Mouse (Mus musculus) intestine, embryonic 15.5 days (tissue): Measurements from ENCODE around the gene Bfsp2. TPM values are rescaled to one million over a fixed set of nuclear protein-coding genes. Genes with fewer than 3 reads are reported as not detected.
A peak's percentile ranks its signal among the peaks of the same experiment; 100 is the strongest.

ENCODE experiments used
- ATAC-seq: fragments of 200-750 bp; cut with Nextera tagmentation; 2 replicates; pipeline ENCODE4 v1.8.0; 2017; ENCODE audit warnings: moderate TSS enrichment, moderate library complexity
- H3K27ac ChIP-seq: fragments of 300-500 bp; sonication (generic); 2 replicates; pipeline ENCODE4 v1.5.1; 2015; ENCODE audit warnings: mild to moderate bottlenecking, inconsistent platforms
- H3K27me3 ChIP-seq: fragments of 300-500 bp; sonication (generic); replicated peaks from 2 replicates; pipeline ENCODE4 v1.6.1; 2015; ENCODE audit warnings: inconsistent platforms
- H3K36me3 ChIP-seq: fragments of 300-500 bp; sonication (generic); 2 replicates; pipeline ENCODE4 v1.6.1; 2015; ENCODE audit warnings: inconsistent platforms
- H3K4me1 ChIP-seq: fragments of 300-500 bp; sonication (generic); replicated peaks from 2 replicates; pipeline ENCODE4 v1.6.1; 2015; ENCODE audit warnings: inconsistent platforms
- H3K4me2 ChIP-seq: fragments of 300-500 bp; sonication (generic); replicated peaks from 2 replicates; pipeline ENCODE4 v1.6.1; 2015; ENCODE audit warnings: mild to moderate bottlenecking, inconsistent platforms
- H3K4me3 ChIP-seq: fragments of 300-500 bp; sonication (generic); replicated peaks from 2 replicates; pipeline ENCODE4 v1.5.1; 2015; ENCODE audit warnings: inconsistent platforms
- H3K9ac ChIP-seq: fragments of 300-500 bp; sonication (generic); 2 replicates; pipeline ENCODE4 v1.6.1; 2015; ENCODE audit warnings: inconsistent platforms
- H3K9me3 ChIP-seq: fragments of 300-500 bp; sonication (generic); 2 replicates; pipeline ENCODE4 v1.6.1; 2016; ENCODE audit warnings: inconsistent platforms
- WGBS: fragments of 180-500 bp; shearing (Covaris S2); methylation state at CpG from one replicate; pipeline ENCODE4 v1.1.7; 2015; 5-methylcytosine and 5-hydroxymethylcytosine counted together
- polyA plus RNA-seq: library from polyadenylated mRNA; unstranded; fragments of >200 nt; fragmentation: Nextera tagmentation; extraction: Ambion mirVana; gene quantifications from 2 replicates; pipeline ENCODE4 v1.2.1, GENCODE M21; 2015

The Bfsp2 gene
- polyA plus RNA-seq, 1 experiment from 2014 or later = 0.19 TPM

- no peaks in the 10 kb centered on the region for H3K27me3 ChIP-seq
- no peaks in the 10 kb centered on the region for H3K9me3 ChIP-seq
- no peak overlapping the region for H3K4me3 ChIP-seq
- 0 out of 2 replicates have a peak, but pooled peaks cover 3% of the 10 kb centered on the region for H3K4me1 ChIP-seq
- H3K9ac ChIP-seq = no peak overlapping the region
- H3K4me2 ChIP-seq = no peak overlapping the region
- no peak overlapping the region for H3K27ac ChIP-seq
- no peak for ATAC-seq
- H3K36me3 ChIP-seq = no peaks in the 10 kb centered on the region
- 47% methylated on average over 5 of the region's 5 CpGs for WGBS
Measured at GRCm38 (mm10) chr9:103386573-103386972, 93.6 kb downstream of the Bfsp2 start.

- Histone ChIP-seq H3K4me2 (no peak overlapping the region), H3K4me3 (no peak overlapping the region), H3K9ac (no peak overlapping the region), H3K4me1 (0 out of 2 replicates have a peak, but pooled peaks cover 3% of the 10 kb centered on the region), H3K36me3 (no peaks in the 10 kb centered on the region), H3K27ac (no peak overlapping the region), H3K9me3 (no peaks in the 10 kb centered on the region), H3K27me3 (no peaks in the 10 kb centered on the region)
- 14% methylated on average over 1 of the region's 1 CpGs for WGBS
- peak; percentile 81 for ATAC-seq
Measured at GRCm38 (mm10) chr9:103385600-103385999, 94.6 kb downstream of the Bfsp2 start.

- Histone ChIP-seq H3K4me3 (no peak overlapping the region), H3K4me1 (0 out of 2 replicates have a peak, but pooled peaks cover 3% of the 10 kb centered on the region), H3K9ac (no peak overlapping the region), H3K36me3 (no peaks in the 10 kb centered on the region), H3K9me3 (no peaks in the 10 kb centered on the region), H3K27me3 (no peaks in the 10 kb centered on the region), H3K4me2 (no peak overlapping the region), H3K27ac (no peak overlapping the region)
- no peak for ATAC-seq
- 71% methylated on average over 4 of the region's 4 CpGs for WGBS
Measured at GRCm38 (mm10) chr9:103384141-103384796, 96.0 kb downstream of the Bfsp2 start.

GRCm38 (mm10) chr9:103383576-103383975 is 96.6 kb downstream of the Bfsp2 start:
- Histone ChIP-seq H3K9ac (no peak overlapping the region), H3K36me3 (no peaks in the 10 kb centered on the region), H3K9me3 (no peaks in the 10 kb centered on the region), H3K4me2 (no peak overlapping the region), H3K4me1 (0 out of 2 replicates have a peak, but pooled peaks cover 3% of the 10 kb centered on the region), H3K4me3 (no peak overlapping the region), H3K27me3 (no peaks in the 10 kb centered on the region), H3K27ac (no peak overlapping the region)
- ATAC-seq = no peak
- 93% methylated on average over 1 of the region's 1 CpGs for whole genome bisulfite sequencing

- no peak for ATAC-seq
- WGBS = 41% methylated on average over 6 of the region's 6 CpGs
- no peaks in the 10 kb centered on the region for H3K27me3 ChIP-seq
- 0 out of 2 replicates have a peak, but pooled peaks cover 3% of the 10 kb centered on the region for H3K4me1 ChIP-seq
- no peaks in the 10 kb centered on the region for H3K9me3 ChIP-seq
- H3K9ac ChIP-seq = no peak overlapping the region
- H3K27ac ChIP-seq = no peak overlapping the region
- H3K4me3 ChIP-seq = no peak overlapping the region
- H3K4me2 ChIP-seq = no peak overlapping the region
- no peaks in the 10 kb centered on the region for H3K36me3 ChIP-seq
Measured at GRCm38 (mm10) chr9:103382989-103383388, 97.2 kb downstream of the Bfsp2 start.

- ATAC-seq = no peak
- H3K4me1 ChIP-seq = no peaks in the 10 kb centered on the region
- no peak overlapping the region for H3K4me3 ChIP-seq
- no peak overlapping the region for H3K27ac ChIP-seq
- no peak overlapping the region for H3K4me2 ChIP-seq
- H3K9ac ChIP-seq = no peak overlapping the region
- 92% methylated on average over 4 of the region's 4 CpGs for WGBS
- no peaks in the 10 kb centered on the region for H3K27me3 ChIP-seq
- no peaks in the 10 kb centered on the region for H3K9me3 ChIP-seq
- no peaks in the 10 kb centered on the region for H3K36me3 ChIP-seq
Measured at GRCm38 (mm10) chr9:103380566-103380965, 99.7 kb downstream of the Bfsp2 start.

- no peaks in the 10 kb centered on the region for H3K4me1 ChIP-seq
- H3K27me3 ChIP-seq = no peaks in the 10 kb centered on the region
- 61% methylated on average over 9 of the region's 9 CpGs for WGBS
- H3K4me2 ChIP-seq = no peak overlapping the region
- H3K4me3 ChIP-seq = no peak overlapping the region
- H3K27ac ChIP-seq = no peak overlapping the region
- ATAC-seq = no peak
- no peaks in the 10 kb centered on the region for H3K36me3 ChIP-seq
- no peak overlapping the region for H3K9ac ChIP-seq
- no peaks in the 10 kb centered on the region for H3K9me3 ChIP-seq
Measured at GRCm38 (mm10) chr9:103379199-103379598, 101.0 kb downstream of the Bfsp2 start.

GRCm38 (mm10) chr9:103378686-103379085 is 101.5 kb downstream of the Bfsp2 start:
- no peaks in the 10 kb centered on the region for H3K36me3 ChIP-seq
- no peak for ATAC-seq
- no peaks in the 10 kb centered on the region for H3K4me1 ChIP-seq
- H3K27ac ChIP-seq = no peak overlapping the region
- H3K4me3 ChIP-seq = no peak overlapping the region
- H3K27me3 ChIP-seq = no peaks in the 10 kb centered on the region
- no peaks in the 10 kb centered on the region for H3K9me3 ChIP-seq
- no peak overlapping the region for H3K4me2 ChIP-seq
- H3K9ac ChIP-seq = no peak overlapping the region
- 62% methylated on average over 10 of the region's 10 CpGs for WGBS

GRCm38 (mm10) chr9:103376346-103377320 is 103.6 kb downstream of the Bfsp2 start:
- Histone ChIP-seq H3K27me3 (no peaks in the 10 kb centered on the region), H3K27ac (no peak overlapping the region), H3K4me2 (no peak overlapping the region), H3K9me3 (no peaks in the 10 kb centered on the region), H3K4me1 (no peaks in the 10 kb centered on the region), H3K36me3 (no peaks in the 10 kb centered on the region), H3K9ac (no peak overlapping the region), H3K4me3 (no peak overlapping the region)
- WGBS = 57% methylated on average over 7 of the region's 7 CpGs
- 0 out of 2 replicates have a peak, but pooled peaks have one; percentile 16 for ATAC-seq

Other genes with a start within 250 kb of the Bfsp2 start
- gene Trf, start 250.0 kb downstream of the Bfsp2 start, polyA plus RNA-seq = 188 and 277 TPM in 2 replicates
- 2.3 and 2.4 TPM in 2 replicates for gene 1300017J02Rik, start 175.3 kb downstream of the Bfsp2 start, polyA plus RNA-seq
- 55.4 and 62.3 TPM in 2 replicates for gene Topbp1, start 175.2 kb downstream of the Bfsp2 start, polyA plus RNA-seq
- gene Cdv3, start 114.6 kb downstream of the Bfsp2 start, polyA plus RNA-seq = 90.7 and 97.1 TPM in 2 replicates